Mouse (Mus musculus): ENCODE measurements around the gene Olfr389.

The Olfr389 gene

GRCm38 (mm10) chr11:73780613-73781012 lies at the start of gene Olfr389:
TSS of gene Olfr389 (minus strand) at chr11:73780713.
- in situ Hi-C loops (cut with MboI, MseI), result no loop called here

GRCm38 (mm10) chr11:73816949-73817348 lies 36.4 kb upstream of the Olfr389 start, which contains the start of gene Olfr392:
TSS of gene Olfr392 (minus strand) at chr11:73817049.
- in situ Hi-C loops (cut with MboI, MseI), result no loop called here

GRCm38 (mm10) chr11:73802952-73803351 lies 22.4 kb upstream of the Olfr389 start, which contains the start of gene Olfr391-ps:
TSS of gene Olfr391-ps (minus strand) at chr11:73803052.
- in situ Hi-C loops (cut with MboI, MseI), result no loop called here

- in situ Hi-C loops (cut with MboI, MseI), result no loop called here
These were observed 2.2 kb upstream of the Olfr389 start, which contains the start of gene Olfr390 for GRCm38 (mm10) chr11:73782664-73783063. TSS of gene Olfr390 (plus strand) at chr11:73782964.

- in situ Hi-C loops (cut with MboI, MseI), result no loop called here
These were observed 21.4 kb downstream of the Olfr389 start for GRCm38 (mm10) chr11:73759115-73759514.

All from T-helper 1 cell (primary cell).